Mouse (Mus musculus): Measurements from ENCODE around the gene Dnmt1.

GRCm38 (mm10) chr9:20897736-20898510 is 61.8 kb downstream of the Dnmt1 start:
- no peak for TF ChIP-seq CTCF (IDR thresholded peaks at IDR 0.05; ENCODE audit: low read depth)
- TF ChIP-seq EP300 (IDR thresholded peaks at IDR 0.05; ENCODE audit: low read depth), result no peak
